Mouse (Mus musculus): Measurements from ENCODE around the gene Kcnj10. TPM values are rescaled to one million over a fixed set of nuclear protein-coding genes. Genes with fewer than 3 reads are reported as not detected.

Kcnj10 gene
- total and polyA plus RNA-seq, 2 experiments from 2014 or later: 2.9 to 4.1 TPM

GRCm38 (mm10) chr1:172325680-172326535, 15.1 kb upstream of the Kcnj10 start:
- Histone ChIP-seq H3K4me3 (ENCODE audit: low read depth, low read length) (peak overlapping the region; percentile 43), H3K27ac (ENCODE audit: low read depth, low read length) (no peak overlapping the region), H3K4me1 (ENCODE audit: insufficient read depth) (peaks cover 26% of the 10 kb centered on the region), H3K9ac (peak overlapping the region; percentile 45), H3K36me3 (ENCODE audit: insufficient read depth) (no peaks in the 10 kb centered on the region), H3K27me3 (ENCODE audit: insufficient read depth, low read length) (no peaks in the 10 kb centered on the region), H3K9me3 (ENCODE audit: low read length) (no peaks in the 10 kb centered on the region), H3K4me2 (ENCODE audit: low read depth) (peak overlapping the region; percentile 71)
- WGBS: 27% methylated on average over 94 of the region's 94 CpGs
- DNase-seq (no peak), ATAC-seq (peak; percentile 47)
- peak; percentile 84 for TF ChIP-seq CTCF (IDR thresholded peaks at IDR 0.05; ENCODE audit: low read depth)

GRCm38 (mm10) chr1:172326684-172327083, 14.3 kb upstream of the Kcnj10 start:
- no peaks in the 10 kb centered on the region for H3K9me3 ChIP-seq (ENCODE audit: low read length)
- H3K4me2 ChIP-seq (ENCODE audit: low read depth): peak overlapping the region; percentile 71
- H3K27ac ChIP-seq (ENCODE audit: low read depth, low read length): no peak overlapping the region
- peak overlapping the region; percentile 43 for H3K4me3 ChIP-seq (ENCODE audit: low read depth, low read length)
- H3K4me1 ChIP-seq (ENCODE audit: insufficient read depth): peaks cover 26% of the 10 kb centered on the region
- DNase-seq (no peak), ATAC-seq (no peak)
- no peaks in the 10 kb centered on the region for H3K36me3 ChIP-seq (ENCODE audit: insufficient read depth)
- no peaks in the 10 kb centered on the region for H3K27me3 ChIP-seq (ENCODE audit: insufficient read depth, low read length)
- H3K9ac ChIP-seq: peak overlapping the region; percentile 45
- no peak for TF ChIP-seq CTCF (IDR thresholded peaks at IDR 0.05; ENCODE audit: low read depth)
- 63% methylated on average over 11 of the region's 11 CpGs for WGBS

GRCm38 (mm10) chr1:172327206-172328001, 13.6 kb upstream of the Kcnj10 start:
- no peak overlapping the region for H3K27ac ChIP-seq (ENCODE audit: low read depth, low read length)
- WGBS: 91% methylated on average over 16 of the region's 16 CpGs
- no peak for DNase-seq
- H3K27me3 ChIP-seq (ENCODE audit: insufficient read depth, low read length): no peaks in the 10 kb centered on the region
- H3K36me3 ChIP-seq (ENCODE audit: insufficient read depth): no peaks in the 10 kb centered on the region
- no peak for ATAC-seq
- H3K9ac ChIP-seq: no peak overlapping the region
- no peak overlapping the region for H3K4me2 ChIP-seq (ENCODE audit: low read depth)
- peaks cover 26% of the 10 kb centered on the region for H3K4me1 ChIP-seq (ENCODE audit: insufficient read depth)
- no peak for TF ChIP-seq CTCF (IDR thresholded peaks at IDR 0.05; ENCODE audit: low read depth)
- H3K9me3 ChIP-seq (ENCODE audit: low read length): no peaks in the 10 kb centered on the region
- H3K4me3 ChIP-seq (ENCODE audit: low read depth, low read length): no peak overlapping the region

- DNase-seq (no peak), ATAC-seq (no peak)
- H3K9ac ChIP-seq: no peak overlapping the region
- 85% methylated on average over 3 of the region's 3 CpGs for WGBS
- no peaks in the 10 kb centered on the region for H3K9me3 ChIP-seq (ENCODE audit: low read length)
- no peaks in the 10 kb centered on the region for H3K36me3 ChIP-seq (ENCODE audit: insufficient read depth)
- H3K4me3 ChIP-seq (ENCODE audit: low read depth, low read length): 0 out of 2 replicates have a peak overlapping the region, but pooled peaks have one; percentile 35
- H3K4me1 ChIP-seq (ENCODE audit: insufficient read depth): peaks cover 26% of the 10 kb centered on the region
- no peak for TF ChIP-seq CTCF (IDR thresholded peaks at IDR 0.05; ENCODE audit: low read depth)
- H3K27ac ChIP-seq (ENCODE audit: low read depth, low read length): no peak overlapping the region
- peak overlapping the region; percentile 60; the same call in 1 of the 2 replicates for H3K4me2 ChIP-seq (ENCODE audit: low read depth)
- H3K27me3 ChIP-seq (ENCODE audit: insufficient read depth, low read length): no peaks in the 10 kb centered on the region
Observed at GRCm38 (mm10) chr1:172328041-172328440, 13.0 kb upstream of the Kcnj10 start.

DNA sequence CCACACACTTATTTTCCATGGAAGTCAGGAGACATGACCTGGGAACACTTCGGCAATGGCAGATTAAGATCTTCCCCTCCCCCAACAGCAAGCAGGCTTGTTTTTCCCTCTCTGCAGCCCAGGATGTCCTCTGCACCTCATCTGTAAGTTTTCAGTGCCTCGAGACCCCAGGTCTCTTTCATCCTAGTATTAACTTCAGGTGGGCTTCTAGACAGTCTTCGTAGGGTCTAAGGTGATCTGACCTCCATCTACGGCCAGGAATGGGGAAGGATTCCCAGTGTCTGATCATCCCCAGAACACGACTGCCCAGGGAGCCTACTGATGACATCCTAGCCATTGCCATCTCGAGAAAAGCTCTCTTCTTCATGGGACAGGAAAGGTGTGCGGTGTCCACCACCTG, 12.5 kb upstream of the Kcnj10 start:
- H3K4me2 ChIP-seq (ENCODE audit: low read depth): peak overlapping the region; percentile 60
- H3K9ac ChIP-seq: peak overlapping the region; percentile 51; the same call in 1 of the 2 replicates
- H3K4me3 ChIP-seq (ENCODE audit: low read depth, low read length): peak overlapping the region; percentile 35
- ATAC-seq (no peak), DNase-seq (no peak)
- H3K4me1 ChIP-seq (ENCODE audit: insufficient read depth): peaks cover 26% of the 10 kb centered on the region
- no peak for TF ChIP-seq CTCF (IDR thresholded peaks at IDR 0.05; ENCODE audit: low read depth)
- WGBS: 78% methylated on average over 7 of the region's 7 CpGs
- no peaks in the 10 kb centered on the region for H3K36me3 ChIP-seq (ENCODE audit: insufficient read depth)
- no peak overlapping the region for H3K27ac ChIP-seq (ENCODE audit: low read depth, low read length)
- no peaks in the 10 kb centered on the region for H3K9me3 ChIP-seq (ENCODE audit: low read length)
- H3K27me3 ChIP-seq (ENCODE audit: insufficient read depth, low read length): no peaks in the 10 kb centered on the region

GRCm38 (mm10) chr1:172329131-172329530, 11.9 kb upstream of the Kcnj10 start, which contains the start of gene Kcnj9:
Gene Kcnj9 (minus strand): TSS chr1:172329318.
- H3K4me1 ChIP-seq (ENCODE audit: insufficient read depth): peaks cover 26% of the 10 kb centered on the region
- H3K27ac ChIP-seq (ENCODE audit: low read depth, low read length): peak within 1 kb of the TSS; percentile 59; the same call in 1 of the 2 replicates
- H3K4me3 ChIP-seq (ENCODE audit: low read depth, low read length): peak within 1 kb of the TSS; percentile 35
- H3K27me3 ChIP-seq (ENCODE audit: insufficient read depth, low read length): no peaks in the 10 kb centered on the region
- 11% methylated on average over 9 of the region's 9 CpGs for WGBS
- peak; percentile 93 for ATAC-seq
- no peaks in the 10 kb centered on the region for H3K36me3 ChIP-seq (ENCODE audit: insufficient read depth)
- TF ChIP-seq CTCF (IDR thresholded peaks at IDR 0.05; ENCODE audit: low read depth): no peak
- peak within 1 kb of the TSS; percentile 51 for H3K9ac ChIP-seq
- no peaks in the 10 kb centered on the region for H3K9me3 ChIP-seq (ENCODE audit: low read length)
- H3K4me2 ChIP-seq (ENCODE audit: low read depth): peak within 1 kb of the TSS; percentile 60
- peak; percentile 86 for DNase-seq
